Mouse (Mus musculus) urinary bladder, postnatal 25 days (tissue): ENCODE measurements around the gene Ier2.
"Not testable (repeated sequence)": the region's sequence is repeated elsewhere in the genome, so short reads cannot be mapped to it uniquely, and the experiment has no call there.

Experiments used
- DNase-seq: peaks from one replicate; pipeline ENCODE4 v3.0.0; 2022; ENCODE audit warnings: low spot score

The Ier2 gene

GRCm38 (mm10) chr8:84698288-84698687 lies 35.6 kb upstream of the Ier2 start:
- no peak for DNase-seq

- no peak for DNase-seq
These were observed 34.8 kb upstream of the Ier2 start for GRCm38 (mm10) chr8:84697166-84698130.

GRCm38 (mm10) chr8:84695140-84695539 lies 32.5 kb upstream of the Ier2 start:
- no peak for DNase-seq

- no peak for DNase-seq
These were observed 30.7 kb upstream of the Ier2 start for GRCm38 (mm10) chr8:84693332-84693731.

GRCm38 (mm10) chr8:84689091-84689915 lies 26.7 kb upstream of the Ier2 start:
- peak; percentile 85 for DNase-seq

- DNase-seq: peak; percentile 83
These were observed 25.1 kb upstream of the Ier2 start, which contains the start of gene Nacc1 for GRCm38 (mm10) chr8:84687705-84688100. Gene Nacc1, minus strand, starts transcription at chr8:84687862.

GRCm38 (mm10) chr8:84687003-84687704 lies 24.5 kb upstream of the Ier2 start:
- DNase-seq: no peak

GRCm38 (mm10) chr8:84686191-84687002 lies 23.7 kb upstream of the Ier2 start, which contains the start of gene Trmt1:
Gene Trmt1, plus strand, starts transcription at chr8:84686307.
- no peak for DNase-seq

- DNase-seq: no peak
These were observed 21.9 kb upstream of the Ier2 start for GRCm38 (mm10) chr8:84684537-84684936.

- DNase-seq: no peak
These were observed 19.6 kb upstream of the Ier2 start for GRCm38 (mm10) chr8:84682257-84682656.

- no peak for DNase-seq
These were observed 18.8 kb upstream of the Ier2 start for GRCm38 (mm10) chr8:84681476-84681875.

GRCm38 (mm10) chr8:84677305-84677704 lies 14.7 kb upstream of the Ier2 start:
- DNase-seq: no peak

GRCm38 (mm10) chr8:84670295-84671006 lies 7.8 kb upstream of the Ier2 start:
- DNase-seq: not testable (repeated sequence)

- no peak for DNase-seq
These were observed 6.3 kb upstream of the Ier2 start for GRCm38 (mm10) chr8:84668731-84669485.

GRCm38 (mm10) chr8:84668081-84668480 lies 5.4 kb upstream of the Ier2 start:
- no peak for DNase-seq

- no peak for DNase-seq
These were observed 2.8 kb upstream of the Ier2 start for GRCm38 (mm10) chr8:84665385-84665893.

GRCm38 (mm10) chr8:84664566-84665384 lies 2.1 kb upstream of the Ier2 start:
- DNase-seq: peak; percentile 67

- peak; percentile 95 for DNase-seq
These were observed 1.1 kb upstream of the Ier2 start for GRCm38 (mm10) chr8:84663483-84664327.
